Mouse (Mus musculus): ENCODE results near the gene Dnali1. TPM values are rescaled to one million over a fixed set of nuclear protein-coding genes. Genes with fewer than 3 reads are reported as not detected.

Gene Dnali1
- not detected for total RNA-seq (2021)
- long read RNA-seq, experiment 1: 0 reads
- long read RNA-seq, experiment 2: 0 reads

DNA sequence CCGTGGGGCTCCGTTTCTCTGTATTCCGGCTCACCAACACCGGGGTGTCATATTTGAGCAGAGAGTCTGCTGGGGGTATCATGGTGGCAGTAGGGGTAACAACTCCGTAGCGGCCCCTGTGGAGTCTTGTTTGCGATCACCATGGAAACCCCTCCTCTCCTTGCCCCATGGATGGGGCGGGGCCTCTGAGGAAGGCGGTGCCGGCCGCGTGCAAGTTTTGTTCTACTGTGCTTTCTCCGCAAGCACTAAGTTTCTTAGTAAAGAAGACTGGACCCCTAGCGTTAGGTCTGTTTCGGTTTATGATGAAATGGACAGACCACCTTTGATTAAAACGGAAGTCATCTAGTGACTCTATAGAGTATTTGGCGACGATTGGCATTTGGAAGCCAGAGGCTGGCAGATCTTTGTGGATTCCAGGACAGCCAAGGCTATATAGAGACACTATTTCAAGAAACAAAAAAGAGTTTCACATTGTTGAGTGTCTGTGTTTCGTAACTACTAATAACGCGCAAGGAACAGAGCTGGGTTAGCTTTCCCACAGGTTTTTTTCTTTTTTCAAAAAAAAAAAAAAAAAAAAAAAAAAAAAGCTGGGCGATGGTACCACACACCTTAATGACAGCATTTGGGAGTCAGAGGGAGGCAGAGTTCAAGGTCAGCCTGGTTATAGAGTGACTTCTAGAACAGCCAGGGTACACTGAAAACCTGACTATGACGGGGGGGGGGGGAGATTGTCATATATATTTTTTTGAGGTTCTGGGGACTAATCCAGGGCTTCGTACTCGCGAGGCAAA is at the start of gene Dnali1:
Gene Dnali1, minus strand, starts transcription at position 187 of the 791 bp plus-strand sequence.
- DNase-seq: peak; percentile 21 to 28
- intact Hi-C loops (cut with DNase I): loop anchor here (10.0 kb wide), 1 partner anchor 211 kb away; the partner anchor contains the start of genes 1110065P20Rik and Yrdc

- intact Hi-C loops (cut with DNase I): no loop called here
Observed at GRCm38 (mm10) chr4:125115081-125115480, 49.6 kb upstream of the Dnali1 start.

GRCm38 (mm10) chr4:125114638-125115037 is 49.1 kb upstream of the Dnali1 start:
- intact Hi-C loops (cut with DNase I): no loop called here
- DNase-seq: peak; percentile 83

More at GRCm38 (mm10) chr4:125115081-125115480, 49.6 kb upstream of the Dnali1 start:
- DNase-seq: no peak

DNA sequence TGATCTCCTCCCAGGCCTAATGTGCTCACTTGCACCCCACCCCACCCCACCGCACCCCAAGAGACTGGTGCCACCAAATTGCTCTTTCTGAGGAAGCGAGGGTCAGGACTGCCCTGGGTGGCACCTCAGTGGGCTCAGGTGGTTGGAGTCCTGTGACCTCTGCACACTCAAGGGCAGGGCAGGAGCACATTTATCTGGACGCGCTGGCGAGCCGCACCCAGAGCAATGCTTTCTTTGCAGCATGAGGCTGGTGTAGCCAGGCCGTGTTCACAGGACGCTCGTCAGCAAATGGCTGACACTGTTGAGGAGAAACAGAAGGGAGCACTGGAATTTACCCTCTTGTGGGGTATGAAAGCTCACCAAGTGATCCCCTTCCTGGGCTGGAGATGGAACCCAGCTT is 39.9 kb upstream of the Dnali1 start:
- no peak for DNase-seq

GRCm38 (mm10) chr4:125101334-125101733 is 35.8 kb upstream of the Dnali1 start:
- no peak for DNase-seq
- intact Hi-C loops (cut with DNase I): no loop called here

More for the DNA sequence above, 39.9 kb upstream of the Dnali1 start:
- intact Hi-C loops (cut with DNase I): no loop called here

DNA sequence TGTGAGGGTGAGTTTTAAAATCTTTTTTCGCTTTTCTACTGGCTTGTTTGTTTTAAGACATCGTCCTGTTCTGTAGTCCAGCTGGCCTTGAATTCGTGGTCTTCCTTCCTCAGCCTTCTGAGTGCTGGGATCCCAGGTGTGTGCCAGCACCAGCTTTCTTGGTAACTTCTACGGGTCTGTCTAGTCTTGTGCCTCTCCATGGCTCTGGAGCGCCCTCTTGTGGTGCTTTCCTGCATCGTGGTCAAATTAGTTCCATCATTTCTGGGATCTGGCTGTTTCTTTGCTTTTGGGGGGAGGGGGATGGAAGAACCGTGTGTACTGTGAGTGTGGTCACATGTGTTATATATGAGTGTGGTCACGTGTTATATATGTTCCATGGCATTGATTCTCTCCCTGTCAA is 34.0 kb upstream of the Dnali1 start:
- intact Hi-C loops (cut with DNase I): loop anchor here (2.0 kb wide), 1 partner anchor 157 kb away; no protein-coding TSS in a partner anchor
- peak; percentile 72 for DNase-seq

DNA sequence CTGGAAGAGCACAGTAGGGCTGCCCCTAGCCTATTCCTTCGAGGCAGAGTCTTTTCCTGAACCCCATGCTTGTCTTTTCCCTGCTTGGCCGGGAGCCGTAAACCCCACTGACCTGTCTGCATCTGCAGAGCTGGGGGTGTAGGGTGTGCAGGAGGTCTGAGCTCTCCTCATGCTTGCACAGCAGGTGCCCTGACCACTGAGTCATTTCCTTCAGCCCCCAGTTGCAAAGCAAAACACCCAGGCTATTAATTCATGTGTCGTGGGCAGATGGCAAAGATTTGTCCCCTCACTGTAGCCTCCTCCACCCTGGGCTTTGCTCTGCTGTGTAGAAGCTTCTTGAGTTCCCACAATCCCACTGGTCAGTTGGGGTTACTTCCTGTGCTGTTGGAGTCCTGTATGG is 31.9 kb upstream of the Dnali1 start:
- no peak for DNase-seq
- intact Hi-C loops (cut with DNase I): no loop called here

DNA sequence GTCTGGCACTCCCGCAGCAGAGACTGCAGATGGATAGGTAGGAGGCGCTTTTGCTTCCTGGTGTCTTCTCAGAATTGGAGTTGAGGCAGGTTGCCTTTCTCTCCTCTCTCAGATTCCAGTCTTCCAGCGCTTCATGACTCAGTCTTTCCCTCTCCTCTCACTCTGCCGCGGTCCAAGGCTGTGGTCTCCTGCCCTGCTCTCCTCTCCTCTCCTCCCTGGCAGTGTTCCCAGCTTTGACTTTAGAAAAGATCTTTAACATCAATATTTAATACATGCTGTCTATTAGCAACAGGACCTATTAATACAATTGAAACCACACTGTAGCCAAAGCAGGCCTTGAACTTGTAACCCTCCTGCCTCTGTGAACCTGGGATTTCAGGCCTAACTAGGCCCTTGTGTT is 30.6 kb upstream of the Dnali1 start:
- DNase-seq: no peak
- intact Hi-C loops (cut with DNase I): no loop called here

DNA sequence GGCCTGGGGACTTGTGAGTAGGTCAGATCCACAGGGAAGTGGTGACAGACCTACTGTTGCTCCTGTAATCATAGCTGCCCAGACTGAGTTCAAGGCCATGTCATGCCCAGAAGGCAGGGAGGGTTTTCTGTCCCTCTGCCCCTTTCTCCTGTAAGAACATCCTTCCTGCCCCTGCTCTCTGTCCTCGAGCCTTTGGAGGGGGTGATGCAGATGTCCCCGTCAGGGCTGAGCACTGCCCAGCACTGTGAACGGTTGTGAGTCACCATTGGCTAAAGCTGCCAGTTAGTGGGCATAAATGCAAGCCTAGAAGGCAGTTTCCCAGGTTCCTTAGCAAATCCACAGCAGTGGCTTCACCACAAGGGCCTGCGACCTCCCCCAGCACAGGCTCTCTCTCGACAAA is 27.5 kb upstream of the Dnali1 start:
- intact Hi-C loops (cut with DNase I): no loop called here

DNA sequence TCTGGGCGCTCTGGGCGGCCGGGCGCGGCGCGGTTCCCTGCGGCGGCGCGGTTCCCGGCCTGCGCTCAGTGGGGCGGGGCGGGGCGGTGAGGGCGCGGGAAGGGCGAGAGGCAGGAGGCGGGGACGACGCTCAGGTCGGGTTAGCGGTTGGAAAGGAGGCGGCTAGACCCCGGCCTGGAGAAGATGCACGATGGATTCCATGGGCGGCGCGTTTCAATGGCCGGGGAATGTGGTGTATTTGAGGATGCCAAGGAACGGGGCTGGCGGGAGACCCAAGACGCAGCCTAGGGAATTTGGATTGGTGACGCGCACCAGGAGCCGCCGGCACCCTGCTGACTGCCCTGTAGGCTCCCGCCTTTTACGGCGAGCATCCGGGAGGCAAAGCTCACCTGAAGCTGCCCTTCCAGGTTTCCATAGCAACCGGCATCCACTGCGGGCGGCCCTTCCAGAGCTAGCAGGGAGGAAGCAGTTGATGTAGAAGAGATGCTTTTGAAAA is 19.9 kb upstream of the Dnali1 start:
- intact Hi-C loops (cut with DNase I): no loop called here
- DNase-seq: peak in 1 of 2 experiments; percentile 63

More for the DNA sequence above, 27.5 kb upstream of the Dnali1 start:
- no peak for DNase-seq

GRCm38 (mm10) chr4:125084403-125085345 is 19.2 kb upstream of the Dnali1 start, which contains the start of gene Meaf6:
Meaf6 (plus strand) TSS chr4:125085134.
- intact Hi-C loops (cut with DNase I): no loop called here

DNA sequence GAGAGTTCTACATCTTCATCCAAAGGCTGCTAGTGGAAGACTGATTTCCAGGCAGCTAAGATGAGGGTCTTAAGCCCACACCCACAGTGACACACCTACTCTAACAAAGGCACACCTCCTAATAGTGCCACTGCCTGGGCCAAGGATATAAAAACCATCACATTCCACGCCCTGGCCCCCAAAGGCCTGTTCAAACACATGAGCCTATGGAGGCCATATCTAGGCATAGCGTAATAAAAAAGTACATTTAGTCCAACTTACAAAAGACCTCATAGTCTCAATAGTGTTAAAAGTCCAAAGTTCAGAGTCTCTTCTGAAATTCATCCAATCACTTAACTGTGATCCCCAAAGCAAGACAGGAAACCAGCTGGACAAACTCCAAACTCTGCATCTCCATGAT is 13.2 kb upstream of the Dnali1 start:
- intact Hi-C loops (cut with DNase I): no loop called here

More at GRCm38 (mm10) chr4:125084403-125085345, 19.2 kb upstream of the Dnali1 start, which contains the start of gene Meaf6:
- peak; percentile 80 to 90 for DNase-seq

DNA sequence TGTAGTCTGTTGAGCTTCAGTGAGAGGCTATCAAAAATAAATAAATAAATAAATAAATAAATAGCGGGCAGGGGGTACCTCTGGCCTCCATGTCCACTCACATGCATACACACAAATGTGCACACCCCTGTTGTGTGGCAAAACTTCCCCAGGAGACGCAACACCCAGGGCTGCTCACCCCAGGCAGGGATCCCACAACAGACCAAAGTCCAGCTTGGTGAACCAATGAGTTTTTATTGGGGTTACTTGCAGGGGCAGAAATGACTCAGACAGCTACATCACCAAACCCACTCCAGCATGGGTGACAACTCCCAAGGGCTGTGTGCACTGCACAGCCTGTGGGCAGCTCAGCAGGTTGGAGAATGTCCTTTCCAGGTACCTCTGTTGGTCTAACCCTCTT is 12.2 kb upstream of the Dnali1 start:
- DNase-seq: no peak
- intact Hi-C loops (cut with DNase I): no loop called here

More for the DNA sequence above, 13.2 kb upstream of the Dnali1 start:
- no peak for DNase-seq

GRCm38 (mm10) chr4:125066490-125067370 is 1.2 kb upstream of the Dnali1 start, which contains the start of gene Snip1:
Snip1 (plus strand) TSS chr4:125066672.
- DNase-seq: peak; percentile 90 to 91
- intact Hi-C loops (cut with DNase I): loop anchor here (10.0 kb wide), 1 partner anchor 212 kb away; the partner anchor contains the start of genes 1110065P20Rik and Yrdc

DNA sequence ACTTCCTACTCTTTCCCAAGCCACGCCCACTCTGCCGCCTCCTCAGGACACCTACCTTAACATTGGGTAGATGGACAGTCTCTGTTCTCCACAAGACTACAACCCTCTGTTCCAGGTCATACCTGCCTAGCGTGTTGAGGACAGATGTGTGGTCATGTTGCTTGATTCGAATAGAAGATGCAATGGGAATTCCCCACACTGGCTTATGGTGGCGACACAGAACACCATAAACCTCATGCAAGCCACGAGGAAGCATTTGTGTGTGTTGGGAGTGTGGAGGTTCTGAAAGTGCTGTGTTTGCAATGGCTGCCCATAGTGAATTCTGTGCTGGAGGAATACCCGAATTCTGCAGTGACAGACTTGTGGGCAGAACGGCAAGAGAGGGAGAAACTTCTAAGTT is 1.7 kb downstream of the Dnali1 start:
- no peak for DNase-seq
- intact Hi-C loops (cut with DNase I): loop anchor here (10.0 kb wide), 1 partner anchor 209 kb away; the partner anchor contains the start of genes 1110065P20Rik and Yrdc

GRCm38 (mm10) chr4:125059025-125059424 is 6.5 kb downstream of the Dnali1 start:
- intact Hi-C loops (cut with DNase I): loop anchor here (2.0 kb wide), 1 partner anchor 116 kb away; no protein-coding TSS in a partner anchor
- DNase-seq: peak; percentile 28 to 35

DNA sequence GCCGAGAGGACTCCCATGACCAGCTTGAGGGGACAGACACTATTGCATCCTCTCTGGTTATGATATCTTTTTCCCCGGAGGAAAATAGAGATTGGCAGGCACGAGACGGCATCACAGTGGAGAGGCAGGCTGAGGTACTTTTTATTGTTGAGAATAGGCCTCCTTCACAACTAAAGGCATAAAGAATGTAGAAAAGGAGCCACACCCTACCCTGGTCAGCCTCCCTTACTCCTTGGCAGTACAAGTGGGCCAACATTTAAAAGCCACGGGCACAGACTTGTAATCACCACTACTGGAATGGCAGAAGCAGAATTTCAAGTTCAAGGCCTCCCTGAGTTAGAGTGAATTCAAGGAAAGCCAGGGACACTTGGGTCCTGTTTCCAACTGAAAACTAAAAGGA is 7.5 kb downstream of the Dnali1 start:
- intact Hi-C loops (cut with DNase I): loop anchor here (2.0 kb wide), 1 partner anchor 115 kb away; no protein-coding TSS in a partner anchor
- DNase-seq: no peak

- no peak for DNase-seq
- intact Hi-C loops (cut with DNase I): no loop called here
Observed at GRCm38 (mm10) chr4:125057273-125057672, 8.2 kb downstream of the Dnali1 start.

GRCm38 (mm10) chr4:125056476-125056875 is 9.0 kb downstream of the Dnali1 start:
- intact Hi-C loops (cut with DNase I): no loop called here

More at GRCm38 (mm10) chr4:125056476-125056875, 9.0 kb downstream of the Dnali1 start:
- DNase-seq: no peak
